Mouse (Mus musculus) right cerebral cortex, adult 18-20 months (tissue): Measurements from ENCODE around the gene Scgb2b26.

Experiments used
- DNase-seq: peaks from one replicate; pipeline ENCODE4 v3.0.0; 2022; ENCODE audit warnings: mixed read lengths

Scgb2b26 gene

DNA sequence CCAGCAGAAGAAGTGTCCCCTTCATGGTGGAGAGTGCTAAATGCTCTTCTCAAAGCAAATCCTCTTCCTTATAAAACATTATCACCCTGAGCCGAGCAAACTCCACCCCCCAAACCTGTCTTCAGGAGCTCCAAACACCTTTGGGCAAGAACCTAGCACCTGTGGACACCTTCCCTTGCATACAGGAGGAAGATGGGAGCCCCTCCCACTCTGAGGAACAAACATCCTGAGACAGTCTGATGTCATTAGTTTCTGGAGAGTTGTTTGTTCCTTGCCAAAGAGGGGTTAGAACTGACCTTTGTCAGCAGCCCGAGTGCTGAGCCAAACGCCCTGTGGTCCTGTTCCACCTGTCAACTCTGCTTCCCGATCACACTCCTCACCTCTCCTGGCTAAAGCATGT lies at the start of gene Scgb2b26:
Scgb2b26 (minus strand) TSS at position 101 of the 400 bp plus-strand sequence.
- no peak for DNase-seq

DNA sequence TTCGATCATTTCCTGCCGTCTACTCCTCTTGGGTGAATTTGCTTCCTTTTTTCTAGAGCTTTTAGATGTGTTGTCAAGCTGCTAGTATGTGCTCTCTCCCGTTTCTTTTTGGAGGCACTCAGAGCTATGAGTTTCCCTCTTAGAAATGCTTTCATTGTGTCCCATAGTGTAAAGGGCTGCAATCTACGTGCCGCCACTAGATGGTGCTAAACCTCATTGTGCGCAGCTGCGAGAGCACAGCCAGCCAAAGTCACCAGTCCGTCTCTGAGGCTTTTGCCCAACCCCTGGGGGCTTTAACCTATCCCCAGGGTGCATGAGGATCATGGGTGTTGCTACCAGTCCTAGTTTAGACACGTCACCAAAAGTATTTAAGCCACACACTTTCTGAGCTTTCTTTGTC lies 37.4 kb upstream of the Scgb2b26 start:
- peak; percentile 1 for DNase-seq

DNA sequence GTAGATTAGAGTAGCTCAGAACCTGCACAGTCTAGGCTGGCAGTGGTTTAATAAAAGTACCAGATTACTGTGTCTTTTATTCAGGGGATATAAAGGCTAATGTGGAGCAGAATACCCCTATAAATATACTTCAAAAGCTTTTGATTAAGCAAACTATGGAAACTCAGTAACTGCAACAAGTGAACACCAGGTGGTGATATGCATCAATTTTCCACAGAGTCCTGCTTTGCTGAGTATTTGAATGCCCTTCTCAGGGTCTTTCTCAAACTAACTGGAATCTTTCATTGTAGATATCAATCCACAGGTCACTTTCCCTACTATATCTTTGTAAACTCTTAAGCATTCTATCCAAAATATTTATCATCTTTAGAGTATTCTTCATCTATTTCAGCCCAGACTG lies 41.9 kb downstream of the Scgb2b26 start:
- no peak for DNase-seq

DNA sequence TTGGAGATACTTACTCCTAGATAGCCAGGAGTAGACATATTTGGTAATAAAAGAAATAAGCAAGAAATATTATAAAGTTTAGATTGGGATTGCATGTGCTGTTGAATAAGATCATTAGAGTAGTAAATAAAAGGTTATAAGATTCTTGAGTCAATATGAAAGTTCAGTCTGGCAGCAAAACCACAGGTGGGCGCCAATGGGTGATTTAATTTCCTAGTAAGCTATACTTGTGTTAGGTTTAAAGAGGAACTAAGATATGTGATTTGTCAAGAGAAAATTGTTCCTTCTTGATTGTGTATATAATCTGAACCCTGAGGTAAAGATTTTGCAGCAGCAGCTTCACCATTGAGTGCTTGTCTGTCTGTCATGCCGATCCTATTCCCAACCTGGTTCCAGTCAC lies 44.0 kb downstream of the Scgb2b26 start:
- DNase-seq, result no peak

DNA sequence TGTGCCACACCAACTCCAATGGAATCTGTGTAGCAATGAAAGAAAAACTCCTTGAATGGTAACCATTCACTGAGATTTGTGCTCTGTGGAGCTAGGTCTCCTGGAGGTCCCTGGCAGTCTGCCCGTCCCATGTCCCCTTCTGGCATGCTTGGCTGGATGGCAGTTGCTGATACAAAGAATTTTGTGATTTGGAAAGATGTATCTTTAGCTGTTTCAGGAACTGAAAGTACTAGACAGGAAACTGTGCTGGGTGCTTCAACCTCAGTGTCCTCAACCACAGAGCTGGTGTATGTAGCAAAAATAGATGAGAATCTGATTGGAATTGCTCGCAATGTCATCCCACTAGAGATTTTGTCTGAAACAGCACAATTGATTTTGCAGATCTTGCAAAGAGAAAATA lies 44.8 kb downstream of the Scgb2b26 start:
- DNase-seq, result no peak
